Mouse (Mus musculus): ENCODE measurements around the gene Ift81. TPM values are rescaled to one million over a fixed set of nuclear protein-coding genes. Genes with fewer than 3 reads are reported as not detected.
A peak's percentile ranks its signal among the peaks of the same experiment; 100 is the strongest.

Ift81 gene
- polyA plus RNA-seq, 1 experiment from 2014 or later = 57.1 TPM

- no peaks in the 10 kb centered on the region for H3K9me3 ChIP-seq (ENCODE audit: control insufficient read depth, low read length)
- no peak overlapping the region for H3K4me2 ChIP-seq (ENCODE audit: low read length)
- H3K4me1 ChIP-seq (replicated peaks; ENCODE audit: control insufficient read depth, insufficient read depth, low read length) = no peaks in the 10 kb centered on the region
- 65% methylated on average over 7 of the region's 7 CpGs for WGBS
- ATAC-seq = no peak
- no peaks in the 10 kb centered on the region for H3K27me3 ChIP-seq (replicated peaks; ENCODE audit: control insufficient read depth, insufficient read depth, low read length)
- H3K9ac ChIP-seq (replicated peaks; ENCODE audit: low read depth, low read length) = no peak overlapping the region
- H3K36me3 ChIP-seq (ENCODE audit: control insufficient read depth, insufficient read depth) = no peaks in the 10 kb centered on the region
- H3K4me3 ChIP-seq (replicated peaks; ENCODE audit: low read length) = no peak overlapping the region
- no peak overlapping the region for H3K27ac ChIP-seq (ENCODE audit: low read length)
Observed at GRCm38 (mm10) chr5:122519043-122519660, 95.2 kb downstream of the Ift81 start.

GRCm38 (mm10) chr5:122518247-122518646 lies 96.1 kb downstream of the Ift81 start:
- 36% methylated on average over 8 of the region's 8 CpGs for WGBS
- Histone ChIP-seq H3K36me3 (ENCODE audit: control insufficient read depth, insufficient read depth) (no peaks in the 10 kb centered on the region), H3K4me1 (replicated peaks; ENCODE audit: control insufficient read depth, insufficient read depth, low read length) (peaks cover 5% of the 10 kb centered on the region), H3K9me3 (ENCODE audit: control insufficient read depth, low read length) (no peaks in the 10 kb centered on the region), H3K4me3 (replicated peaks; ENCODE audit: low read length) (no peak overlapping the region), H3K4me2 (ENCODE audit: low read length) (no peak overlapping the region), H3K27ac (ENCODE audit: low read length) (no peak overlapping the region), H3K27me3 (replicated peaks; ENCODE audit: control insufficient read depth, insufficient read depth, low read length) (no peaks in the 10 kb centered on the region), H3K9ac (replicated peaks; ENCODE audit: low read depth, low read length) (no peak overlapping the region)
- no peak for ATAC-seq

- 85% methylated on average over 5 of the region's 5 CpGs for whole genome bisulfite sequencing
- H3K4me3 ChIP-seq (replicated peaks; ENCODE audit: low read length) = no peak overlapping the region
- no peaks in the 10 kb centered on the region for H3K9me3 ChIP-seq (ENCODE audit: control insufficient read depth, low read length)
- peaks cover 5% of the 10 kb centered on the region for H3K4me1 ChIP-seq (replicated peaks; ENCODE audit: control insufficient read depth, insufficient read depth, low read length)
- H3K27me3 ChIP-seq (replicated peaks; ENCODE audit: control insufficient read depth, insufficient read depth, low read length) = no peaks in the 10 kb centered on the region
- H3K36me3 ChIP-seq (ENCODE audit: control insufficient read depth, insufficient read depth) = no peaks in the 10 kb centered on the region
- no peak overlapping the region for H3K27ac ChIP-seq (ENCODE audit: low read length)
- ATAC-seq = no peak
- no peak overlapping the region for H3K4me2 ChIP-seq (ENCODE audit: low read length)
- no peak overlapping the region for H3K9ac ChIP-seq (replicated peaks; ENCODE audit: low read depth, low read length)
Observed at GRCm38 (mm10) chr5:122516901-122517300, 97.4 kb downstream of the Ift81 start.

- H3K9ac ChIP-seq (replicated peaks; ENCODE audit: low read depth, low read length) = no peak overlapping the region
- H3K4me2 ChIP-seq (ENCODE audit: low read length) = no peak overlapping the region
- no peaks in the 10 kb centered on the region for H3K9me3 ChIP-seq (ENCODE audit: control insufficient read depth, low read length)
- no peak overlapping the region for H3K4me3 ChIP-seq (replicated peaks; ENCODE audit: low read length)
- H3K27me3 ChIP-seq (replicated peaks; ENCODE audit: control insufficient read depth, insufficient read depth, low read length) = no peaks in the 10 kb centered on the region
- ATAC-seq = no peak
- H3K36me3 ChIP-seq (ENCODE audit: control insufficient read depth, insufficient read depth) = no peaks in the 10 kb centered on the region
- H3K4me1 ChIP-seq (replicated peaks; ENCODE audit: control insufficient read depth, insufficient read depth, low read length) = peaks cover 6% of the 10 kb centered on the region
- 76% methylated on average over 11 of the region's 11 CpGs for WGBS
- no peak overlapping the region for H3K27ac ChIP-seq (ENCODE audit: low read length)
Observed at GRCm38 (mm10) chr5:122516029-122516730, 98.1 kb downstream of the Ift81 start.

GRCm38 (mm10) chr5:122514127-122514521 lies 100.2 kb downstream of the Ift81 start:
- Histone ChIP-seq H3K27ac (ENCODE audit: low read length) (no peak overlapping the region), H3K4me1 (replicated peaks; ENCODE audit: control insufficient read depth, insufficient read depth, low read length) (peaks cover 12% of the 10 kb centered on the region), H3K4me3 (replicated peaks; ENCODE audit: low read length) (no peak overlapping the region), H3K27me3 (replicated peaks; ENCODE audit: control insufficient read depth, insufficient read depth, low read length) (no peaks in the 10 kb centered on the region), H3K9me3 (ENCODE audit: control insufficient read depth, low read length) (no peaks in the 10 kb centered on the region), H3K9ac (replicated peaks; ENCODE audit: low read depth, low read length) (no peak overlapping the region), H3K36me3 (ENCODE audit: control insufficient read depth, insufficient read depth) (no peaks in the 10 kb centered on the region), H3K4me2 (ENCODE audit: low read length) (peak overlapping the region; percentile 28; the same call in 1 of the 2 replicates)
- 6% methylated on average over 8 of the region's 8 CpGs for WGBS
- no peak for ATAC-seq

GRCm38 (mm10) chr5:122513421-122514126 lies 100.7 kb downstream of the Ift81 start:
- H3K4me2 ChIP-seq (ENCODE audit: low read length) = peak overlapping the region; percentile 28; the same call in 1 of the 2 replicates
- H3K36me3 ChIP-seq (ENCODE audit: control insufficient read depth, insufficient read depth) = no peaks in the 10 kb centered on the region
- H3K4me1 ChIP-seq (replicated peaks; ENCODE audit: control insufficient read depth, insufficient read depth, low read length) = peaks cover 12% of the 10 kb centered on the region
- H3K4me3 ChIP-seq (replicated peaks; ENCODE audit: low read length) = no peak overlapping the region
- no peaks in the 10 kb centered on the region for H3K9me3 ChIP-seq (ENCODE audit: control insufficient read depth, low read length)
- no peaks in the 10 kb centered on the region for H3K27me3 ChIP-seq (replicated peaks; ENCODE audit: control insufficient read depth, insufficient read depth, low read length)
- no peak overlapping the region for H3K27ac ChIP-seq (ENCODE audit: low read length)
- no peak for ATAC-seq
- no peak overlapping the region for H3K9ac ChIP-seq (replicated peaks; ENCODE audit: low read depth, low read length)
- WGBS = 42% methylated on average over 23 of the region's 23 CpGs

- Histone ChIP-seq H3K9me3 (ENCODE audit: control insufficient read depth, low read length) (no peaks in the 10 kb centered on the region), H3K4me1 (replicated peaks; ENCODE audit: control insufficient read depth, insufficient read depth, low read length) (peaks cover 12% of the 10 kb centered on the region), H3K4me3 (replicated peaks; ENCODE audit: low read length) (no peak overlapping the region), H3K27me3 (replicated peaks; ENCODE audit: control insufficient read depth, insufficient read depth, low read length) (no peaks in the 10 kb centered on the region), H3K27ac (ENCODE audit: low read length) (no peak overlapping the region), H3K4me2 (ENCODE audit: low read length) (no peak overlapping the region), H3K36me3 (ENCODE audit: control insufficient read depth, insufficient read depth) (no peaks in the 10 kb centered on the region), H3K9ac (replicated peaks; ENCODE audit: low read depth, low read length) (no peak overlapping the region)
- ATAC-seq = no peak
- WGBS = 57% methylated on average over 6 of the region's 6 CpGs
Observed at GRCm38 (mm10) chr5:122512011-122512410, 102.3 kb downstream of the Ift81 start.

- H3K4me3 ChIP-seq (replicated peaks; ENCODE audit: low read length) = no peak overlapping the region
- WGBS = 73% methylated on average over 9 of the region's 9 CpGs
- H3K4me2 ChIP-seq (ENCODE audit: low read length) = no peak overlapping the region
- H3K36me3 ChIP-seq (ENCODE audit: control insufficient read depth, insufficient read depth) = no peaks in the 10 kb centered on the region
- 0 out of 2 replicates have a peak, but pooled peaks cover 3% of the 10 kb centered on the region for H3K9me3 ChIP-seq (ENCODE audit: control insufficient read depth, low read length)
- ATAC-seq = no peak
- H3K27me3 ChIP-seq (replicated peaks; ENCODE audit: control insufficient read depth, insufficient read depth, low read length) = no peaks in the 10 kb centered on the region
- H3K9ac ChIP-seq (replicated peaks; ENCODE audit: low read depth, low read length) = no peak overlapping the region
- peaks cover 12% of the 10 kb centered on the region for H3K4me1 ChIP-seq (replicated peaks; ENCODE audit: control insufficient read depth, insufficient read depth, low read length)
- no peak overlapping the region for H3K27ac ChIP-seq (ENCODE audit: low read length)
Observed at GRCm38 (mm10) chr5:122511405-122511804, 102.9 kb downstream of the Ift81 start.

GRCm38 (mm10) chr5:122510651-122511157 lies 103.6 kb downstream of the Ift81 start:
- no peak overlapping the region for H3K9ac ChIP-seq (replicated peaks; ENCODE audit: low read depth, low read length)
- H3K4me3 ChIP-seq (replicated peaks; ENCODE audit: low read length) = no peak overlapping the region
- ATAC-seq = 0 out of 2 replicates have a peak, but pooled peaks have one; percentile 45
- 65% methylated on average over 17 of the region's 17 CpGs for WGBS
- peaks cover 12% of the 10 kb centered on the region for H3K4me1 ChIP-seq (replicated peaks; ENCODE audit: control insufficient read depth, insufficient read depth, low read length)
- no peak overlapping the region for H3K27ac ChIP-seq (ENCODE audit: low read length)
- no peak overlapping the region for H3K4me2 ChIP-seq (ENCODE audit: low read length)
- 0 out of 2 replicates have a peak, but pooled peaks cover 5% of the 10 kb centered on the region for H3K9me3 ChIP-seq (ENCODE audit: control insufficient read depth, low read length)
- H3K27me3 ChIP-seq (replicated peaks; ENCODE audit: control insufficient read depth, insufficient read depth, low read length) = no peaks in the 10 kb centered on the region
- no peaks in the 10 kb centered on the region for H3K36me3 ChIP-seq (ENCODE audit: control insufficient read depth, insufficient read depth)
